Mouse (Mus musculus): ENCODE results near the gene Nfia. TPM values are rescaled to one million over a fixed set of nuclear protein-coding genes. Genes with fewer than 3 reads are reported as not detected.

The Nfia gene
- total and polyA plus RNA-seq, 3 experiments, result 0.96 to 25.1 (median 1.3) TPM

DNA sequence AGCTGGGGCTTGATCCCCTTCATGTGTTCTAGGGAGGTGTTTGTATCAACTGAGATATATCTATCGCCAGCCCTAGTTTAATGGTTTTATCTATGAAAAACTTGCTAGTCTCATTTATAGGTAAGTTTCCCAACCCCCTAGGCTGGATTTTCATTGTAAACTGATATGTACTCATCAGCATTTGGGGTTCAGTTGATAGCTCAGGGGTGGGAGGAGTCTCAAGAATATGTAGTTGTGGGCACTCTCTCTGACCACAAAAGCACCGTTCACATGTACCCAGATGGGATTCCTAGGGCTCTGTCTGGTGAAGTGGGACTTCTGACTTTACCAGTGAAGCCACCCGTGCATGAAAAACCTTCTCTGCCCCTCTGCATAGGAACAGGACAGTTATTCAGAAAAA lies 118.5 kb downstream of the Nfia start:
- no peak for DNase-seq (ENCODE audit: low spot score)
- Histone ChIP-seq H3K9me3 (replicated peaks) (peaks cover 9% of the 10 kb centered on the region), H3K27me3 (ENCODE audit: insufficient read depth, low read length) (no peaks in the 10 kb centered on the region), H3K36me3 (replicated peaks) (peaks cover 4% of the 10 kb centered on the region), H3K4me1 (ENCODE audit: insufficient read depth, low read depth, low read length) (no peaks in the 10 kb centered on the region), H3K4me3 (ENCODE audit: low read depth, low read length) (no peak overlapping the region)
- no peak for TF ChIP-seq TAL1 (conservative IDR thresholded peaks at IDR 0.05; ENCODE audit: low read depth, low read length)
- TF ChIP-seq POLR2AphosphoS5 (IDR thresholded peaks at IDR 0.05; ENCODE audit: insufficient replicate concordance, low read depth, low read length), result no peak
- TF ChIP-seq GATA1 (IDR thresholded peaks at IDR 0.05; ENCODE audit: borderline replicate concordance, low read length), result no peak
- TF ChIP-seq CTCF (IDR thresholded peaks at IDR 0.05; ENCODE audit: low read depth, low read length), result no peak
- TF ChIP-seq GATA2 (IDR thresholded peaks at IDR 0.05; ENCODE audit: borderline replicate concordance, low read depth, low read length), result no peak
- ATAC-seq (ENCODE audit: extremely low read depth, insufficient number of reproducible peaks, low FRiP score, poor library complexity, severe bottlenecking), result peak; percentile 78

DNA sequence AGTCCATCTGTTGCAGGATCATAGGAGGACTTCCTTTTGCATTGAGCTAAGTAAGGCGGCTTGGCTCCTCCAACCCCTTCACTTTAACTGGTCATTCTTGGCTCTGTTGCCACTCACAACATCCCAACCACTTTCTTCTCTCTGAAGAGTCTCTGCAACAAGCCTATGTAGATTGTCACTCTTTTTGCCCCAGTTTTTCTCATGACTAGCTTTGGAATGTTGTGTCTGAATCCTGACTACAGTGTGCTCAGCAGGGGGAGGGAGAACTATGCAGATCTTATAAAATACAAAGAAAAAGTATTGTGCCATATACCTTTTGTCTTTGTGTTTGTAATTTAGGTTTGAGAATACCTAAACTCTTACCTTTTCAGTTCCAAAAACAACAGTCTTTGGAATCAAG lies 119.1 kb downstream of the Nfia start:
- Histone ChIP-seq H3K9me3 (replicated peaks) (peaks cover 10% of the 10 kb centered on the region; the same call in 1 of the 2 replicates), H3K4me3 (ENCODE audit: low read depth, low read length) (no peak overlapping the region), H3K27me3 (ENCODE audit: insufficient read depth, low read length) (no peaks in the 10 kb centered on the region), H3K4me1 (ENCODE audit: insufficient read depth, low read depth, low read length) (no peaks in the 10 kb centered on the region), H3K36me3 (replicated peaks) (peaks cover 5% of the 10 kb centered on the region)
- TF ChIP-seq TAL1 (conservative IDR thresholded peaks at IDR 0.05; ENCODE audit: low read depth, low read length), result no peak
- ATAC-seq (ENCODE audit: extremely low read depth, insufficient number of reproducible peaks, low FRiP score, poor library complexity, severe bottlenecking) (0 out of 2 replicates have a peak, but pooled peaks have one; percentile 10), DNase-seq (ENCODE audit: low spot score) (no peak)

DNA sequence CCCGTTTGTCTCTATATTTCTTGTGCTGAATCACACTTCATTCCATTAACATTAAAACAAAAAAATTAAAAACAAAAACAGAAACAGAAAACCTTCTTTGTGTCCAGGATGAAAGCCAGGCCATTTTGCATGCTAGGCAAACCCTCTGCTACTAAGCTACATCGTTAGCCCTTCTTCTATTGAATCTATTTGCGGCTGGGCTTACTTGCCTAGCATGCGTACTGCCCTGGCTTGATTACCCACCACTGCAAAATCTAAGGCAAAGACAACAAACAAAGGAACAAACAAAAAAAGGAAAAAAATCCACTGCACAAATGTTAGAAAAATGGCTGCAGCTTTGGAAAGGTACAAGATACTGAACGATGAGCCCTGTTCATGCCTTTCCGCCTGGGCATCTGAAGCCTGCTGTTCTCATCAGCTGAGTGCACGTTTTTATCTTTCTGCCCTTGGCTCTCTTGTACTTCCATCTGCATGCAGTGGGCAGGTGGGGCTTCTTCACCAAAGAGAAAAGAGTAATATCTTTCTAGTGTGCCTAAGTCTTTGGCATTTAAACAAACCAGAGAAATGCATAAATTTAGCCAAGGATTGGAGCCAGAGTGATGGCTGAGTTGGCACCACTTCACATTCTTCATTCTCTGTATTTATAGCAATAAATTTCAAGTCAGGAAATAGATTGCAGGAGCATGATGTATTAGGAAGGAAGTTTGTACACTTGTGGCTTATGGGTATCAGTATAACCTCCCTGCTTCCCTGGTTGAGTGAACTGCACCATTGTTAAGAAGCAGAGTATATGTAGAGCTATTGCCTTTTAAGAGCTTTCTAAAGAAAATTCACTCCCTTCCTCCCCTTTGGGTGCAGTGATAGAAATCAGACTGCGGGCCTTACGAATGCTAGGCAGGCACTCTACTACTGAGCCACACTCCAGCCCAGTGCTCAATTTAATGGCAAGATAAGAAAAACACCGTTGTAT lies 121.7 kb downstream of the Nfia start:
- no peak for DNase-seq (ENCODE audit: low spot score)
- ATAC-seq (ENCODE audit: extremely low read depth, insufficient number of reproducible peaks, low FRiP score, poor library complexity, severe bottlenecking), result no peak

GRCm38 (mm10) chr4:97895940-97896339 lies 123.4 kb downstream of the Nfia start:
- H3K9me3 ChIP-seq (replicated peaks), result peaks cover 20% of the 10 kb centered on the region
- DNase-seq (ENCODE audit: low spot score) (no peak), ATAC-seq (ENCODE audit: extremely low read depth, insufficient number of reproducible peaks, low FRiP score, poor library complexity, severe bottlenecking) (no peak)
- TF ChIP-seq GATA2 (IDR thresholded peaks at IDR 0.05; ENCODE audit: borderline replicate concordance, low read depth, low read length), result no peak
- no peak for TF ChIP-seq CTCF (IDR thresholded peaks at IDR 0.05; ENCODE audit: low read depth, low read length)
- TF ChIP-seq POLR2AphosphoS5 (IDR thresholded peaks at IDR 0.05; ENCODE audit: insufficient replicate concordance, low read depth, low read length), result no peak
- TF ChIP-seq TAL1 (conservative IDR thresholded peaks at IDR 0.05; ENCODE audit: low read depth, low read length), result no peak
- TF ChIP-seq GATA1 (IDR thresholded peaks at IDR 0.05; ENCODE audit: borderline replicate concordance, low read length), result no peak
- no peak overlapping the region for H3K4me3 ChIP-seq (ENCODE audit: low read depth, low read length)
- peaks cover 3% of the 10 kb centered on the region for H3K36me3 ChIP-seq (replicated peaks)
- no peaks in the 10 kb centered on the region for H3K4me1 ChIP-seq (ENCODE audit: insufficient read depth, low read depth, low read length)
- no peaks in the 10 kb centered on the region for H3K27me3 ChIP-seq (ENCODE audit: insufficient read depth, low read length)

More for the DNA sequence above, 121.7 kb downstream of the Nfia start:
- Histone ChIP-seq H3K4me3 (ENCODE audit: low read depth, low read length) (no peak overlapping the region), H3K4me1 (ENCODE audit: insufficient read depth, low read depth, low read length) (no peaks in the 10 kb centered on the region), H3K27me3 (ENCODE audit: insufficient read depth, low read length) (no peaks in the 10 kb centered on the region), H3K9me3 (replicated peaks) (peaks cover 11% of the 10 kb centered on the region), H3K36me3 (replicated peaks) (peaks cover 3% of the 10 kb centered on the region)
- TF ChIP-seq GATA1 (IDR thresholded peaks at IDR 0.05; ENCODE audit: borderline replicate concordance, low read length) (no peak), TAL1 (conservative IDR thresholded peaks at IDR 0.05; ENCODE audit: low read depth, low read length) (no peak), CTCF (IDR thresholded peaks at IDR 0.05; ENCODE audit: low read depth, low read length) (no peak), GATA2 (IDR thresholded peaks at IDR 0.05; ENCODE audit: borderline replicate concordance, low read depth, low read length) (no peak), POLR2AphosphoS5 (IDR thresholded peaks at IDR 0.05; ENCODE audit: insufficient replicate concordance, low read depth, low read length) (no peak)

DNA sequence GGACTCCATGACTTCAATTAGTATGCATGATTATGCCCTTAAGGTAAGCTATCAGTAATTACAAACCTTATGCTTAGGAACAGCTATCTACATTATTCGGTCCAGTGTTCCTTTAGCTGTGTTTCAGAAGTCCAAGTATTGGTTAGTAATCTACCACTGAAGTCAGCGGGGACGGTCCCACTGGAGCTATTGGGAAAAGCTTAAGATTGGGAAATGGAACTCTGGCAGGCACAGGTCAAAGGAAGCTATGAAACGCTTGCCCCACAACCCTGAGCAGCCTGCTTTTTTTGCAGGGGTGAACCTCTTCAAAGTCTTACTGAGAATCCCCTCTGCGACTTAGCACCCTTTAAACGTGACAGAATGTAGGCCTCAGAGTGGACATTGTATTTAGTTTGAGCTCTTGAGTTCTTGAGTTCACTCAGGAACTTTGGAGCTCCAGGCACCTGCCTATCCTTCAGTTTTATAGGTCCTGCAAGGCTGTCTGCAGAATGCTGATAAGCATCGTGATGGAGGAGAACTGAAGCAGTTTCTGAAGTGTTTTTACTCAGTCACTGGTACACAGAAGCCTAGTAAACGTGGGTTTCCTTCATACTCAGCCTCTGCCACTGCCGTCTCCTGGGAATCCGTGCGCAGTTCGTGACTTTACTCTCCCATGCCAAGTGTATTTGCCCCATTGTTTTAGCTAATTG lies 127.9 kb downstream of the Nfia start:
- no peak for DNase-seq (ENCODE audit: low spot score)
- TF ChIP-seq GATA1 (IDR thresholded peaks at IDR 0.05; ENCODE audit: borderline replicate concordance, low read length) (no peak), TAL1 (conservative IDR thresholded peaks at IDR 0.05; ENCODE audit: low read depth, low read length) (no peak; the same call in 1 of the 2 replicates)
- Histone ChIP-seq H3K4me3 (ENCODE audit: low read depth, low read length) (no peak overlapping the region), H3K9me3 (replicated peaks) (peaks cover 22% of the 10 kb centered on the region), H3K27me3 (ENCODE audit: insufficient read depth, low read length) (no peaks in the 10 kb centered on the region), H3K36me3 (replicated peaks) (peaks cover 3% of the 10 kb centered on the region), H3K4me1 (ENCODE audit: insufficient read depth, low read depth, low read length) (no peaks in the 10 kb centered on the region)
- peak; percentile 75 for ATAC-seq (ENCODE audit: extremely low read depth, insufficient number of reproducible peaks, low FRiP score, poor library complexity, severe bottlenecking)

DNA sequence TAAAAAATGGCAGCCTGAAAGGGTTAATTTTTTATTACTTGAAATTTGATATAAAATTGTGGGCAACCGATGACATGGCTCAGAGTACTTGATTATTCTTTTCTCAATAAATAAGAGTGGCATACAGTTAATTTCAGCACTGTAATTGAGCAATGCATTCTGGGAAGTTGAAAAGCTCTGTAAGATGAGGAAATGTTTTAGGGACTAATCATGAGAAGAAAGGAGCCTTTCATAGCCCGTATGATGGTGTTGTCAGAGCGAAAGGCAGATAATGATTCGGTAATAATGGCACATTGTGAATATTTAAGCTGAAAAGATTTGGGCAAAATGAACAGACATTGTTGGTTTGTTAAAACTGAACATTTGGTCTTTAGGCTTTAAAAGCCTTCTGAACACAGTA lies 133.3 kb downstream of the Nfia start:
- Histone ChIP-seq H3K4me3 (ENCODE audit: low read depth, low read length) (no peak overlapping the region), H3K27me3 (ENCODE audit: insufficient read depth, low read length) (no peaks in the 10 kb centered on the region), H3K9me3 (replicated peaks) (peaks cover 9% of the 10 kb centered on the region), H3K4me1 (ENCODE audit: insufficient read depth, low read depth, low read length) (no peaks in the 10 kb centered on the region), H3K36me3 (replicated peaks) (peaks cover 3% of the 10 kb centered on the region)
- ATAC-seq (ENCODE audit: extremely low read depth, insufficient number of reproducible peaks, low FRiP score, poor library complexity, severe bottlenecking), result no peak
- TF ChIP-seq CTCF (IDR thresholded peaks at IDR 0.05; ENCODE audit: low read depth, low read length) (no peak), TAL1 (conservative IDR thresholded peaks at IDR 0.05; ENCODE audit: low read depth, low read length) (no peak), GATA1 (IDR thresholded peaks at IDR 0.05; ENCODE audit: borderline replicate concordance, low read length) (no peak), POLR2AphosphoS5 (IDR thresholded peaks at IDR 0.05; ENCODE audit: insufficient replicate concordance, low read depth, low read length) (no peak), GATA2 (IDR thresholded peaks at IDR 0.05; ENCODE audit: borderline replicate concordance, low read depth, low read length) (no peak)
- DNase-seq (ENCODE audit: low spot score), result no peak

Data from G1E (cell line).